Mouse (Mus musculus): ENCODE measurements at regions not wholly inside any gene's neighbourhood (a gene's known extent, or its start where the extent isn't known, plus 50 kb on each side); places are given as distances from the start of the nearest gene placed in this dataset.
"Not testable (repeated sequence)": the region's sequence is repeated elsewhere in the genome, so short reads cannot be mapped to it uniquely, and the experiment has no call there.

- no peak for DNase-seq
Measured at GRCm38 (mm10) chr9:23651300-23651699, 428.4 kb downstream of the Bmper start.

DNA sequence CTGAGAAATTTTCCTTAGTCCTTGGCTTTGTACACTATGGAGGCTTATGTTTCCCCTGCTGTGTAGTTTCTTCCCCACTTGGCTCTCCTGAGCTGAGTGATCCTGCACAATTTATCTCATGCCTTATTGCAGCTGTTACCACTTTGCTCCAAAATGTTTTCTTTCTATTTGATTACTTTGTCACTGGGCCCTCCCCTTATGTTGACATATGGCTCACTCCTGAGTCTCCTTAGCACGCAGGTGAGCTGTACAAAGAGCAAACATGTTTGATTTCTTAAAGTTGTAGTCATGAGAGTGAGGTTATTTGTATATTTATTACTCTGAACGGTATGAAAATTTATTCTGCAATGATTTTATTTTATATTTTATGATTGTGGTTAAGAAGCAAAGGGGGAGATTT lies 430.2 kb downstream of the Bmper start:
- no peak for DNase-seq

DNA sequence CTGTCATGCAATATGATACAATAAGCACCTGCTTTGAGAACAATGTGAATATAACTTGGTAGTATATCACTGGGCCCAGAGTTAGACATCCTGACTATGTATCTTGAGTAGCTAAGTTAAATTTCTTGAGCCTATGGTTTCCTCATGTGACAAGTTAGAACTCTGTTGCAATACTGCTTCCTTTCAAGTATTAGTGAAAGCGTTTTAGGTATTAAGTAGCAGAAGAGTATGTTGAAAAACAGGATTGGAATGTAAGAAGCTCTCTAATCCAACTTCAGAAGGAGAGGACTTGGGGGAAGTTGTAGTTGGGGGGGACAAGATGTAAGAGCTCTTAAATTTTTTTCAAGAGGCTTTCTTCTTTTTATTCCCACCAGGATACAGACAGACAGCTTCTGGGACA lies 431.9 kb downstream of the Bmper start:
- DNase-seq: no peak

- no peak for DNase-seq
Measured at GRCm38 (mm10) chr9:23665960-23666359, 431.8 kb upstream of the Npsr1 start.

- DNase-seq: peak; percentile 93
Measured at GRCm38 (mm10) chr9:23669230-23669629, 428.6 kb upstream of the Npsr1 start.

GRCm38 (mm10) chr9:23670642-23671041 lies 427.2 kb upstream of the Npsr1 start:
- DNase-seq: peak; percentile 95

DNA sequence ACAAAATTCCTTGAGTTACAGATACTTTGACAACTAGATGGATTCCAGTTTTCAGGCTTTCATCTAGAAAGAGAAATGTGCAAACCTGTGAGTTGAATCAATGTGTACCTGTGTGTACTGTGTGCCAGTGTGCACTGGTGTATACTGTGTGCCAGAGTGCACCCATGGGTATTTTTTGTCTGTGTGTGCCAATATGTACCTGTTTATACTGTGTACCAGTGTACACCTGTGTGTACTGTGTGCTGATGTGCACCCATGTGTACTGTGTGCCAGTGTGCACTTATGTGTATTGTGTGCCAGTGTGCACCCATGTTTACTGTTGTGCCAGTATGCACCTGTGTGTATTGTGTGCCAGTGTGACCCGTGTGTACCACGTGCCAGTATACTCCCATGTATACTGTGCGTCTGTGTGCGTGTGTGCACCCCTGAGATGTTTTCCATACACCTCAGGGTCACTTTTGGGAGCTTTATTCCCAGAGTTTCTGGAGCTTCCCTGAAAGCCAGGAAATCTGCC lies 424.4 kb upstream of the Npsr1 start:
- DNase-seq: no peak

DNA sequence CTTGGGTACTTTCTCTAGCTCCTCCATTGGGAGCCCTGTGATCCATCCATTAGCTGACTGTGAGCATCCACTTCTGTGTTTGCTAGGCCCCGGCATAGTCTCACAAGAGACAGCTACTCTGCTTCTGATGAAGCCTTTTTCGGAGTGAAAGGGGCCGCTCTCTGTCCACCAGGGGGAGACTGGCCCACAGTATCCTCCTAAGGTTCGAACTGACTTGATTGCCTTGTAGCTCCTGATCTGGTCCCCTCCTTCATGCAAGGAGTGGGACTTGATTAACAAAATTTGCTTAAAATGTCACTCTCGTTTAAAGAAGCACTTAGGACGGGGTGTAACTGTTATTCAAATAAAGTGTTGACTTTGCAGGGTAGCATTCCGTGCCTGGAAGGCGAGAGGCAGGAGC lies 423.0 kb upstream of the Npsr1 start:
- DNase-seq: no peak

GRCm38 (mm10) chr9:23689456-23689855 lies 408.3 kb upstream of the Npsr1 start:
- no peak for DNase-seq

DNA sequence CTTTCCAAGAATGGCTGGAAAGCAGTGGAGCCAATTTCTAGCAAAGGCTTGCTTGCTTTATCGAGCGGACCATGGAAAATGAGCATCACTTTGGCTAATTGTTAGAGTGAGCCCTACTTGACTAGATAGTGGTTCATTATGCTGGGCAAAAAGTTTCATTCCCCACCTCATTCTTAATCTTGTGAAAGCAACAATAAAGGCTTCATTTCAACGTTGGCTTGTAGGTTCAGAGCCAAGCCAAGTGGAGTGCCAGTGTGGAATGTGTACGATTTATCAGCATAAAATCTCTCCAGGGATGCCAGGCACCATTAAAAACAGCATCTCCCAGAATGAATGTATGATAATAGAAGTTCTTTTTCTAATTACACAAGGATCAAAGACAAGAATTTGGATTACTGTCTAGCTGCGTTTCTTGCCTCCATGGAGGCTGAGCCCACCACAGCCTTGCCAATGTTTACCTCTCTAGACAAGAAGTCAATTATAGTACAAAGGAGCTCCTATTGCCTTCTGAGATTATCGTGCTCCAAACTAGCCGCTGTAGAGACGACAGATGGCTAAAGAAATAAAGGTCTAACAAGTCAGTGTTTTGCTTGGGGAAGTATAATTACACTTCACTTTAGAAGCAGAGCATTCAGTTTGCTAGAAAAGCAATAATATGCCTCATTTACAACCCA lies 404.9 kb upstream of the Npsr1 start:
- no peak for DNase-seq

DNA sequence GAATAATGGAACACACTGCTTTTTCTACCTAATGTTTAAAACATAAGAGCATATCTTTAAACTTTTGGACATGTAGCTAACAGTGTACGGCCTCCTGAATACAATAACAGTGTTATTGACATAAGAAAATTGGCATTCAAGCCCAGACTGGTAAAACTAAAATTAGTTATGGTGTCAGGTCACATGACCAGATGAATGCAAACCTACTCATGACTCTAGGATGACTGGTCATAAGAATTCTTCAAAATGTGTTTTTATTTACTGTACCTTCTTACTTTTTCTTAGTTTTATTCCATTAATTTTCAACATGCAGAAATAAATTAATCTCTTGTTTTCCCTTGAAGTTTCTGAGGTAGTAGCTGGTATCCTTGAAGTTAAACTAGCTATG lies 404.4 kb upstream of the Npsr1 start:
- DNase-seq: no peak

DNA sequence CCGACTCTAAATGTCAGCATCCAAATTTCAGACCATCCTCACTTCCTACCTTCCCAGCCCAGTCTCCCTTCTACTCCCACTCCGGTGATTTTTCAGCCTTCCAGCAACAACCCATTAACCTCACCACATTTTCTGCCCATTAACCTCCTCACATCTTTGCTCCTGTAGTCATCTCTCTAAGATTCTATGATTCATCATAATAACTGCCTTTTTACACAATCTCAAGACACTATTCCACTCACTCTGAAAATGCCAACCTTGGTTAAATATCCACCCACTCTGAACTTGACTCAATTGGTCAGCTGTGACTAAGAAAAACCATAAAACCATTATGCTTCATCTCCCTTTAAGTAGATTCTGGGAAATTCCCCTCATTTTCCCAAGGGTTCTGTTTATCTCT lies 403.3 kb upstream of the Npsr1 start:
- DNase-seq: no peak

GRCm38 (mm10) chr9:23700567-23700966 lies 397.2 kb upstream of the Npsr1 start:
- DNase-seq: no peak

- DNase-seq: not testable (repeated sequence)
Measured at GRCm38 (mm10) chr9:23717584-23717983, 380.2 kb upstream of the Npsr1 start.

DNA sequence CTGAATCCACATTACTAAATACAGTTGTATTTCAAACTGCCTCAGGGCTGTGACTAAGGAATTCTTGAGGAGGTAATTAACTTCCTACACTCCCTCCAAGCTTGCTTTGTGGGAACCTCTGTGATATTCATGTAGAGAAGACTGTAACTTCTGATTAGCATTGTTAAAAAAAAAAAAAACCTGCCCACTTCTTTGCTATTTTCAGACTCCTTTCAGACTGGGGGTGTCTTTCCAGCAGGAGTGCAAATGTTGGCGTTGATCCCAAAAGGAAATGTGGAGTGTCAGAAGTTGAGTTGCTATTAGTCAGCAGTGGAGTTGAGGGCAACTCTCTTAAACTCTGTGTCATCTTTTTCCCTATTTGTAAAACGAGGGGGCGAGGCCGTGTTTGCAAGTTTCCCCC lies 369.0 kb upstream of the Npsr1 start:
- DNase-seq: no peak

DNA sequence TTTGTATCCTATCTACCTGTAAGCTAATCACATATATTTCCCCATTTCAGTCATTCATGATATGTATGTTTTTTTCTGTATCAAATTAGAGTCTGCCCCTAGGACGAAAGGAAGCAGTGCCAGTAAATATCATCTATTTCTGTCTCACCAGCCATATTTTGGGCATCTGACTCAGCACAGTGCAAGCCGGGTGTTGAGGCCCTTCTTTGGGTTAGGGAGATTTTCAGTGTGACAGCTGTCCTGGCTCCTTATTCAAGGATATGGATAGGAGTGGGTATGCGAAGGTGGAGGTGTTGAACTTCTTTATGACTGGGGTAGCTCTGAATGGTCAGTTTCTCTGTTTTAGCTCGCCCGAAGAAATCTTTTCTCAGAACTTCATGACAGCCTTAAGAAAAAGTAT lies 345.3 kb upstream of the Npsr1 start:
- no peak for DNase-seq

- DNase-seq: no peak
Measured at GRCm38 (mm10) chr9:23786660-23787059, 311.1 kb upstream of the Npsr1 start.

Data from heart, adult 11 months (tissue).